Mouse (Mus musculus) heart, embryonic 11.5 days (tissue): Measurements from ENCODE around the gene Atxn1. TPM values are rescaled to one million over a fixed set of nuclear protein-coding genes. Genes with fewer than 3 reads are reported as not detected.

Experiments
- ATAC-seq: fragments of 200-750 bp; cut with Nextera tagmentation; replicated peaks from 2 replicates; pipeline ENCODE4 v1.8.0; 2017; ENCODE audit warnings: moderate library complexity; ENCODE audit not compliant: insufficient number of reproducible peaks, low FRiP score, low TSS enrichment
- H3K27ac ChIP-seq: fragments of 300-500 bp; sonication (generic); 2 replicates; pipeline ENCODE4 v1.5.1; 2014; ENCODE audit warnings: mild to moderate bottlenecking, low read depth, low read length
- H3K27me3 ChIP-seq: fragments of 300-500 bp; sonication (generic); 2 replicates; pipeline ENCODE4 v1.6.1; 2014; ENCODE audit warnings: mild to moderate bottlenecking, low read length, mixed read lengths; ENCODE audit not compliant: control insufficient read depth, insufficient read depth
- H3K36me3 ChIP-seq: fragments of 300-500 bp; sonication (generic); 2 replicates; pipeline ENCODE4 v1.6.1; 2014; ENCODE audit warnings: mild to moderate bottlenecking, low read length, moderate library complexity, mixed read lengths; ENCODE audit not compliant: control insufficient read depth, insufficient read depth
- H3K4me1 ChIP-seq: fragments of 300-500 bp; sonication (generic); 2 replicates; pipeline ENCODE4 v1.6.1; 2014; ENCODE audit warnings: low read length; ENCODE audit not compliant: control insufficient read depth, insufficient read depth
- H3K4me2 ChIP-seq: fragments of 300-500 bp; sonication (generic); 2 replicates; pipeline ENCODE4 v1.6.1; 2014; ENCODE audit warnings: mild to moderate bottlenecking, moderate library complexity
- H3K4me3 ChIP-seq: fragments of 300-500 bp; sonication (generic); 2 replicates; pipeline ENCODE4 v1.5.1; 2014; ENCODE audit warnings: low read depth, low read length
- H3K9ac ChIP-seq: fragments of 300-500 bp; sonication (generic); 2 replicates; pipeline ENCODE4 v1.6.1; 2014; ENCODE audit warnings: mild to moderate bottlenecking, low read depth, low read length, moderate library complexity
- H3K9me3 ChIP-seq: fragments of 300-500 bp; sonication (generic); replicated peaks from 2 replicates; pipeline ENCODE4 v1.6.1; 2016; ENCODE audit warnings: low read length; ENCODE audit not compliant: control insufficient read depth
- WGBS: fragments of 180-500 bp; shearing (Covaris S2); extraction: QIAGEN DNeasy Blood & Tissue Kit; methylation state at CpG from one replicate; pipeline ENCODE4 v1.1.7; 2014; ENCODE audit not compliant: insufficient replicate concordance; 5-methylcytosine and 5-hydroxymethylcytosine counted together
- polyA plus RNA-seq: library from polyadenylated mRNA; unstranded; fragments of >200 nt; fragmentation: Nextera tagmentation; extraction: Ambion mirVana; gene quantifications from 2 replicates; pipeline ENCODE4 v1.2.1, GENCODE M21; 2014

Atxn1 gene
- polyA plus RNA-seq, 1 experiment from 2014 or later, result 6.4 TPM

GRCm38 (mm10) chr13:45736241-45736640, 228.6 kb downstream of the Atxn1 start:
- H3K9ac ChIP-seq, result no peak overlapping the region
- no peaks in the 10 kb centered on the region for H3K36me3 ChIP-seq
- WGBS, result 69% methylated on average over 4 of the region's 4 CpGs
- no peak overlapping the region for H3K4me3 ChIP-seq
- no peak for ATAC-seq
- H3K4me1 ChIP-seq, result no peaks in the 10 kb centered on the region
- H3K9me3 ChIP-seq, result no peaks in the 10 kb centered on the region
- H3K4me2 ChIP-seq, result no peak overlapping the region
- H3K27me3 ChIP-seq, result no peaks in the 10 kb centered on the region
- no peak overlapping the region for H3K27ac ChIP-seq

GRCm38 (mm10) chr13:45735802-45736201, 229.0 kb downstream of the Atxn1 start:
- Histone ChIP-seq H3K36me3 (no peaks in the 10 kb centered on the region), H3K4me2 (no peak overlapping the region), H3K9me3 (no peaks in the 10 kb centered on the region), H3K9ac (no peak overlapping the region), H3K4me3 (no peak overlapping the region), H3K27ac (no peak overlapping the region), H3K27me3 (no peaks in the 10 kb centered on the region), H3K4me1 (no peaks in the 10 kb centered on the region)
- 89% methylated on average over 3 of the region's 3 CpGs for WGBS
- ATAC-seq, result no peak

GRCm38 (mm10) chr13:45734531-45734930, 230.3 kb downstream of the Atxn1 start:
- Histone ChIP-seq H3K36me3 (no peaks in the 10 kb centered on the region), H3K4me2 (no peak overlapping the region), H3K9ac (no peak overlapping the region), H3K4me3 (no peak overlapping the region), H3K9me3 (no peaks in the 10 kb centered on the region), H3K27ac (no peak overlapping the region), H3K27me3 (no peaks in the 10 kb centered on the region), H3K4me1 (no peaks in the 10 kb centered on the region)
- ATAC-seq, result no peak
- 82% methylated on average over 3 of the region's 3 CpGs for WGBS

GRCm38 (mm10) chr13:45732590-45732989, 232.2 kb downstream of the Atxn1 start:
- no peak for ATAC-seq

GRCm38 (mm10) chr13:45726917-45727316, 237.9 kb downstream of the Atxn1 start:
- no peaks in the 10 kb centered on the region; the same call in 1 of the 2 replicates for H3K4me1 ChIP-seq
- ATAC-seq, result no peak

More at GRCm38 (mm10) chr13:45732590-45732989, 232.2 kb downstream of the Atxn1 start:
- no peaks in the 10 kb centered on the region for H3K9me3 ChIP-seq
- 50% methylated on average over 6 of the region's 6 CpGs for WGBS
- H3K27ac ChIP-seq, result no peak overlapping the region
- H3K36me3 ChIP-seq, result no peaks in the 10 kb centered on the region
- no peak overlapping the region for H3K4me3 ChIP-seq
- H3K27me3 ChIP-seq, result no peaks in the 10 kb centered on the region
- no peak overlapping the region for H3K9ac ChIP-seq
- H3K4me2 ChIP-seq, result no peak overlapping the region
- H3K4me1 ChIP-seq, result no peaks in the 10 kb centered on the region

GRCm38 (mm10) chr13:45726181-45726580, 238.6 kb downstream of the Atxn1 start:
- Histone ChIP-seq H3K4me1 (no peaks in the 10 kb centered on the region; the same call in 1 of the 2 replicates), H3K9ac (no peak overlapping the region), H3K4me2 (no peak overlapping the region), H3K4me3 (no peak overlapping the region), H3K27ac (no peak overlapping the region), H3K36me3 (no peaks in the 10 kb centered on the region), H3K27me3 (no peaks in the 10 kb centered on the region), H3K9me3 (no peaks in the 10 kb centered on the region)
- ATAC-seq, result no peak
- 84% methylated on average over 6 of the region's 6 CpGs for WGBS

More at GRCm38 (mm10) chr13:45726917-45727316, 237.9 kb downstream of the Atxn1 start:
- Histone ChIP-seq H3K27ac (no peak overlapping the region), H3K9ac (no peak overlapping the region), H3K9me3 (no peaks in the 10 kb centered on the region), H3K4me3 (no peak overlapping the region), H3K27me3 (no peaks in the 10 kb centered on the region), H3K36me3 (no peaks in the 10 kb centered on the region), H3K4me2 (no peak overlapping the region)

- ATAC-seq, result no peak
Observed at GRCm38 (mm10) chr13:45724507-45725259, 240.1 kb downstream of the Atxn1 start.

GRCm38 (mm10) chr13:45722885-45723284, 241.9 kb downstream of the Atxn1 start:
- Histone ChIP-seq H3K4me2 (no peak overlapping the region), H3K36me3 (no peaks in the 10 kb centered on the region), H3K27me3 (no peaks in the 10 kb centered on the region), H3K9ac (no peak overlapping the region), H3K4me3 (no peak overlapping the region), H3K27ac (no peak overlapping the region), H3K9me3 (no peaks in the 10 kb centered on the region), H3K4me1 (no peaks in the 10 kb centered on the region; the same call in 1 of the 2 replicates)
- WGBS, result 77% methylated on average over 5 of the region's 5 CpGs
- no peak for ATAC-seq

More at GRCm38 (mm10) chr13:45724507-45725259, 240.1 kb downstream of the Atxn1 start:
- Histone ChIP-seq H3K27me3 (no peaks in the 10 kb centered on the region), H3K4me2 (no peak overlapping the region), H3K4me3 (no peak overlapping the region), H3K27ac (no peak overlapping the region), H3K36me3 (no peaks in the 10 kb centered on the region), H3K4me1 (no peaks in the 10 kb centered on the region; the same call in 1 of the 2 replicates), H3K9me3 (no peaks in the 10 kb centered on the region), H3K9ac (no peak overlapping the region)
- WGBS, result 74% methylated on average over 14 of the region's 14 CpGs

- Histone ChIP-seq H3K27me3 (no peaks in the 10 kb centered on the region), H3K9ac (no peak overlapping the region), H3K4me1 (no peaks in the 10 kb centered on the region; the same call in 1 of the 2 replicates), H3K4me3 (no peak overlapping the region), H3K4me2 (no peak overlapping the region), H3K9me3 (no peaks in the 10 kb centered on the region), H3K36me3 (no peaks in the 10 kb centered on the region), H3K27ac (no peak overlapping the region)
- WGBS, result 86% methylated on average over 8 of the region's 8 CpGs
- ATAC-seq, result no peak
Observed at GRCm38 (mm10) chr13:45721621-45722020, 243.2 kb downstream of the Atxn1 start.
